Mouse (Mus musculus) liver, adult 2 months (tissue): ENCODE results near the gene Bcas3. TPM values are rescaled to one million over a fixed set of nuclear protein-coding genes. Genes with fewer than 3 reads are reported as not detected.

ENCODE experiments used
- DNase-seq: peaks from one replicate; pipeline ENCODE4 v3.0.0-alpha.2; 2011; ENCODE audit warnings: low read depth, low spot score; ENCODE audit errors: extremely low read depth
- H3K27ac ChIP-seq: fragments of 200-500 bp; replicated peaks from 2 replicates; pipeline ENCODE4 v1.5.1; 2012; ENCODE audit warnings: low read depth, mild to moderate bottlenecking, control low read depth, inconsistent platforms, low read length; ENCODE audit not compliant: insufficient read depth
- H3K27me3 ChIP-seq: fragments of 200-500 bp; 2 replicates; pipeline ENCODE4 v1.6.1; 2012; ENCODE audit warnings: mild to moderate bottlenecking, moderate library complexity, low read length, inconsistent platforms; ENCODE audit not compliant: control insufficient read depth, insufficient read depth
- H3K36me3 ChIP-seq: fragments of 200-500 bp; 2 replicates; pipeline ENCODE4 v1.6.1; 2012; ENCODE audit warnings: low read length, inconsistent platforms; ENCODE audit not compliant: control insufficient read depth, insufficient read depth
- H3K4me1 ChIP-seq: fragments of 200-500 bp; 2 replicates; pipeline ENCODE4 v1.6.1; 2011; ENCODE audit warnings: low read length; ENCODE audit not compliant: control insufficient read depth, insufficient read depth
- H3K4me3 ChIP-seq: fragments of 200-500 bp; 2 replicates; pipeline ENCODE4 v1.5.1; 2011; ENCODE audit warnings: low read depth, mild to moderate bottlenecking, control low read depth, low read length, moderate library complexity; ENCODE audit not compliant: insufficient read depth
- H3K79me2 ChIP-seq: fragments of 200-500 bp; 2 replicates; pipeline ENCODE4 v1.6.1; 2012; ENCODE audit warnings: inconsistent platforms, mild to moderate bottlenecking, low read length, moderate library complexity; ENCODE audit not compliant: control insufficient read depth, insufficient read depth
- H3K9ac ChIP-seq: fragments of 200-500 bp; 2 replicates; pipeline ENCODE4 v1.6.1; 2012; ENCODE audit warnings: low read depth, mild to moderate bottlenecking, control low read depth, inconsistent platforms, low read length
- CTCF ChIP-seq: fragments of 200-500 bp; IDR thresholded peaks from 2 replicates; pipeline ENCODE4 v1.5.1; 2011; ENCODE audit warnings: low read depth, low read length, control low read depth
- POLR2A ChIP-seq: fragments of 200-500 bp; IDR thresholded peaks from 2 replicates; pipeline ENCODE4 v1.6.1; 2011; ENCODE audit warnings: low read length, control low read depth; ENCODE audit not compliant: insufficient read depth; ENCODE audit errors: extremely low read depth
- WGBS: fragments of 180-500 bp; shearing (Covaris S2); methylation state at CpG from one replicate; pipeline ENCODE4 v1.1.7; 2018; 5-methylcytosine and 5-hydroxymethylcytosine counted together
- polyA plus RNA-seq: library from polyadenylated mRNA; depleted of rRNA; stranded (reverse); fragments of >200 nt; gene quantifications from 2 replicates; pipeline ENCODE4 v1.2.3, GENCODE M21; 2012
- total RNA-seq: library from RNA; depleted of rRNA; stranded (reverse); fragments of >200 nt; gene quantifications from 2 replicates; pipeline ENCODE4 v1.2.3, GENCODE M21; 2014

Gene Bcas3
- total and polyA plus RNA-seq, 2 experiments = 16.5 to 21.4 TPM

- Histone ChIP-seq H3K79me2 (no peaks in the 10 kb centered on the region), H3K4me3 (no peak overlapping the region), H3K4me1 (no peaks in the 10 kb centered on the region), H3K36me3 (peaks cover 2% of the 10 kb centered on the region; the same call in 1 of the 2 replicates), H3K27ac (no peak overlapping the region), H3K9ac (no peak overlapping the region), H3K27me3 (no peaks in the 10 kb centered on the region)
- peak; percentile 45 for DNase-seq
- 12% methylated on average over 4 of the region's 4 CpGs for WGBS
- no peak for TF ChIP-seq POLR2A
- TF ChIP-seq CTCF = peak; percentile 85
Observed at GRCm38 (mm10) chr11:85382055-85382454, 29.1 kb downstream of the Bcas3 start.

GRCm38 (mm10) chr11:85383975-85384821 lies 31.2 kb downstream of the Bcas3 start:
- WGBS = 94% methylated on average over 7 of the region's 7 CpGs
- no peaks in the 10 kb centered on the region for H3K36me3 ChIP-seq
- TF ChIP-seq CTCF (no peak), POLR2A (no peak)
- no peaks in the 10 kb centered on the region for H3K79me2 ChIP-seq
- H3K4me1 ChIP-seq = no peaks in the 10 kb centered on the region; the same call in 1 of the 2 replicates
- H3K9ac ChIP-seq = no peak overlapping the region
- no peak overlapping the region for H3K4me3 ChIP-seq
- H3K27ac ChIP-seq = no peak overlapping the region
- no peak for DNase-seq
- H3K27me3 ChIP-seq = no peaks in the 10 kb centered on the region

GRCm38 (mm10) chr11:85392179-85392863 lies 39.4 kb downstream of the Bcas3 start:
- WGBS = 86% methylated on average over 12 of the region's 12 CpGs
- TF ChIP-seq CTCF = no peak
- no peak for TF ChIP-seq POLR2A
- H3K79me2 ChIP-seq = no peaks in the 10 kb centered on the region; the same call in 1 of the 2 replicates
- no peaks in the 10 kb centered on the region; the same call in 1 of the 2 replicates for H3K4me1 ChIP-seq
- DNase-seq = no peak
- H3K4me3 ChIP-seq = no peak overlapping the region
- H3K36me3 ChIP-seq = no peaks in the 10 kb centered on the region
- no peak overlapping the region for H3K27ac ChIP-seq
- no peaks in the 10 kb centered on the region for H3K27me3 ChIP-seq
- H3K9ac ChIP-seq = no peak overlapping the region

- no peaks in the 10 kb centered on the region; the same call in 1 of the 2 replicates for H3K79me2 ChIP-seq
- no peaks in the 10 kb centered on the region for H3K27me3 ChIP-seq
- H3K27ac ChIP-seq = no peak overlapping the region
- no peak overlapping the region for H3K4me3 ChIP-seq
- no peak overlapping the region for H3K9ac ChIP-seq
- DNase-seq = no peak
- H3K36me3 ChIP-seq = no peaks in the 10 kb centered on the region
- TF ChIP-seq POLR2A (no peak), CTCF (no peak)
- H3K4me1 ChIP-seq = no peaks in the 10 kb centered on the region; the same call in 1 of the 2 replicates
- WGBS = 90% methylated on average over 9 of the region's 9 CpGs
Observed at GRCm38 (mm10) chr11:85392864-85393220, 39.9 kb downstream of the Bcas3 start.

- no peak for DNase-seq
- Histone ChIP-seq H3K9ac (no peak overlapping the region), H3K27ac (no peak overlapping the region), H3K79me2 (no peaks in the 10 kb centered on the region; the same call in 1 of the 2 replicates), H3K36me3 (peaks cover 3% of the 10 kb centered on the region; the same call in 1 of the 2 replicates), H3K27me3 (no peaks in the 10 kb centered on the region), H3K4me1 (no peaks in the 10 kb centered on the region; the same call in 1 of the 2 replicates), H3K4me3 (no peak overlapping the region)
- WGBS = 72% methylated on average over 3 of the region's 3 CpGs
- TF ChIP-seq POLR2A (no peak), CTCF (no peak)
Observed at GRCm38 (mm10) chr11:85393990-85394389, 41.0 kb downstream of the Bcas3 start.

- Histone ChIP-seq H3K4me1 (no peaks in the 10 kb centered on the region), H3K4me3 (no peak overlapping the region), H3K27ac (no peak overlapping the region), H3K27me3 (no peaks in the 10 kb centered on the region), H3K79me2 (no peaks in the 10 kb centered on the region; the same call in 1 of the 2 replicates), H3K9ac (no peak overlapping the region), H3K36me3 (peaks cover 3% of the 10 kb centered on the region; the same call in 1 of the 2 replicates)
- DNase-seq = peak; percentile 20
- no peak for TF ChIP-seq CTCF
- TF ChIP-seq POLR2A = no peak
- WGBS = 80% methylated on average over 7 of the region's 7 CpGs
Observed at GRCm38 (mm10) chr11:85395361-85395760, 42.4 kb downstream of the Bcas3 start.
